Mouse (Mus musculus): ENCODE data around the gene Ooep. TPM values are rescaled to one million over a fixed set of nuclear protein-coding genes. Genes with fewer than 3 reads are reported as not detected.
"Not testable (repeated sequence)": the region's sequence is repeated elsewhere in the genome, so short reads cannot be mapped to it uniquely, and the experiment has no call there.

Ooep gene
- polyA plus RNA-seq, 1 experiment from 2014 or later, result 2.8 TPM

DNA sequence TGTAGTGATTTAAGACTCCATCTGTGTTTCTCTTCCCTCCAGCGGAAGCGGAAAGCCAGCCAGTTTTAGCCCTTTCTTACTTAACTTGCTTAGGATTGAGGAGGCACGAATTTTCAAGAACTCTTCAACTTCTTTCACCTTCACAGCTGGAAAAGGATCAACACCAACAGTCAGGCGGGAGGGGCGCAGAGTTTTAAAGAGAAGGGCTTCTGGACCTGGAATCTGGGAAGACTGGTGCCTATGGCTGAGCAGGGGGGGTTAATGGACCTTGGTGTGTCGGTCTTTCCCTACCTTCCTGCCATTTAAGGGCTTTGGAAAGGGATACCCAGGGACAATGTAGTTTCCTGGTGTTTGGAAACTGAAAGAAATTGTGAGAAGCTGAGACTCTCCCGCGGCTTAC, 979 bp downstream of the Ooep start:
- DNase-seq (ENCODE audit: low spot score), result peak; percentile 3
- Histone ChIP-seq H3K36me3 (no peaks in the 10 kb centered on the region), H3K9me3 (no peaks in the 10 kb centered on the region), H3K4me1 (replicated peaks) (peaks cover 12% of the 10 kb centered on the region), H3K4me3 (peak overlapping the region; percentile 52), H3K27ac (no peak overlapping the region), H3K27me3 (ENCODE audit: insufficient read depth, poor library complexity, severe bottlenecking) (peaks cover 24% of the 10 kb centered on the region)
- WGBS, result 25% methylated on average over 8 of the region's 8 CpGs

DNA sequence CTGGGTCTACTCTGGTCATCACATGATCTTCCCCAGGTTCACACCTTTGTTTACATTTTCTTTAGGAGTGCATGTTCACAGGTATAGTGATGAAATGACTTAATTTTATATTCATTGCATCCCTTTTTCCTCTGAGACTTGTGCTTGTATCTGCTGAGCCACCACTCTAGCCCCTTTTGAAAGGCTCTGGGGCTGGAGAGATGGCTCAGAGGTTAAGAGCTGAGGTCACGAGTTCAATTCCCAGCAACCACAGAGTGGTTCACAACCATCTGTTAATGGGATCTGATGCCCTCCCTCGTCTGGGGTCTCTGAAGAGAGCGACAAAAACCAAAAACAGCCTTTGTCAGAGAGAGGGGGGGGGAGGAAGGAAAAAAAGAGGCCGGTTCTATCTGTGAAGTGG, 3.0 kb downstream of the Ooep start:
- 74% methylated on average over 4 of the region's 4 CpGs for WGBS
- peaks cover 12% of the 10 kb centered on the region for H3K4me1 ChIP-seq (replicated peaks)
- H3K27ac ChIP-seq, result no peak overlapping the region
- H3K27me3 ChIP-seq (ENCODE audit: insufficient read depth, poor library complexity, severe bottlenecking), result peaks cover 24% of the 10 kb centered on the region
- H3K4me3 ChIP-seq, result no peak overlapping the region
- no peaks in the 10 kb centered on the region for H3K36me3 ChIP-seq
- H3K9me3 ChIP-seq, result no peaks in the 10 kb centered on the region
- DNase-seq (ENCODE audit: low spot score), result no peak

DNA sequence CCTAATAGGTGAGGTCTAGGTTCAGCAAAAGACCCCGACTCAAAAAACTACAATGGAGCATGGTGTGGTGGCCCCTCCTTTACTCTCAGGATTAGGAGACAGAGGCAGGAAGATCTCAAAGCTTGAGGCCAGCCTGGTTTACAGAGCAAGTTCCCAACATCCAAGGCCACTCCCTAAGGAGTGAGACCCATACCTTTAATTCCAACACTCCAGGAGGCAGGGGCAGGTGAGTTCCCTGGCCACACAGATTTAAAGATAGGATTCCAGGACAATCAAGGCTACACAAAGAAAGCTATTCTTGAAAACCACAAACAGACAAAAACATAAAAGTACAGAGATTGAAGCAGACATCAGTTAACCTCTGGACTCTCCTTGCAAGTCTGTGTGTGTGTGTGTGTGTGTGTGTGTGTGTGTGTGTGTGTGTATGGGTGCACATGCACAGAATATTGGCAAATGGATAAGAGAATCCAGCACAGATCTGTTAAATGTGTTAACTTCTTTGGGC, 3.6 kb downstream of the Ooep start:
- WGBS, result 86% methylated on average over 1 of the region's 1 CpGs
- no peak overlapping the region for H3K4me3 ChIP-seq
- H3K36me3 ChIP-seq, result no peaks in the 10 kb centered on the region
- DNase-seq (ENCODE audit: low spot score), result no peak
- H3K9me3 ChIP-seq, result no peaks in the 10 kb centered on the region
- peaks cover 12% of the 10 kb centered on the region for H3K4me1 ChIP-seq (replicated peaks)
- H3K27me3 ChIP-seq (ENCODE audit: insufficient read depth, poor library complexity, severe bottlenecking), result peaks cover 24% of the 10 kb centered on the region
- H3K27ac ChIP-seq, result no peak overlapping the region

DNA sequence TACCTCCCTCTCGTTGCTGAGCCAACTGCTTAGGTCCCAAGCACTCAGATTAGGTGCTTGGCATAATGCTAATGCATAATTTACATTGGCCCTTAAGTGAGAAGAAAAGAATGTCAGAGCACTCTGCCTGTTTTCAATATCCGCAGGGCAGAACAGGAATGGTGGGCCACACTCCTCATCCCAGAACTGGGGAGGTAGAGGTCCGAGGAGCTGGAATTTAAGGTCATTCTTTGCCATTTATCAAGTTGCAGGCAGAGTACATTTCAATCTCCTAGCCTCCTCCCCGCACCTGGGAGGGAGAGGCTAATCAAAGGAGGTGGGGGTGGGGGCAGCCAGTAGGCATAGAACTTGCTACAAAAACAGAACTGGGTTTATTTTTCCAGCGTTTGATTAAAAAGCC, 4.1 kb downstream of the Ooep start:
- Histone ChIP-seq H3K4me1 (replicated peaks) (peaks cover 12% of the 10 kb centered on the region), H3K27ac (no peak overlapping the region)
- 61% methylated on average over 5 of the region's 5 CpGs for WGBS

DNA sequence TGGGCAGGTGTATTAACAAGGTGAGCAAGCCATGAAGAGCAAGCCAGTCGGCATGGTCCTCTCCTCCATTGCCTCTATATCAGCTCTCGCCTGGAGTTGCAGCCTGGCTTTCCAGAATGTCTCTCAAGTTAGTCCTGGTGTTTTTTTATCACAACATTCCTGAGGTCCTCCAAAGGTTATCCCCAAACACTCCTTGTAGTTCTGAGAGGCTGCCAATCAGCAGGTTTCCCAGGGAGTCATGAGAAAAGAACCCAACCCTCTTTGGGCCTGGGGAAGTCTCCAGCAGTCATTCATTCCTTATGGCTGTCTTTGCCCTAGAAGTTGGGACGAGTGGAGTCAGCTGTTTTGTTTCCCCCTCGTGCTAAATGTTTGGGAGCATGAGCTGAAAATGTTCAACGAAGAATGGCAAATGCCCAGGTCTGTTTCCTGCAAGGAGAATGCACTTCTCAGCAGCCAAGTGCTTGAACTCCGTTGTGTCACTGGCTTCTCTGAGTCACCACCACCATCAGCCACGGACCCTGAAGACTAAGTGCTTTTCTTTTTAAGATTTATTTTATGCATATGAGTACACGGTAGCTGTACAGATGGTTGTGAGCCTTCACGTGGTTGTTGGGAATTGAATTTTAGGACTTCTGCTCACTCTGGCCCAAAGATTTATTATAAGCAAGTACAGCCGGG, 5.6 kb downstream of the Ooep start:
- Histone ChIP-seq H3K36me3 (no peaks in the 10 kb centered on the region), H3K4me3 (no peak overlapping the region), H3K4me1 (replicated peaks) (peaks cover 5% of the 10 kb centered on the region), H3K27ac (no peak overlapping the region), H3K9me3 (no peaks in the 10 kb centered on the region), H3K27me3 (ENCODE audit: insufficient read depth, poor library complexity, severe bottlenecking) (peaks cover 14% of the 10 kb centered on the region)
- no peak for DNase-seq (ENCODE audit: low spot score)
- 83% methylated on average over 10 of the region's 10 CpGs for WGBS

More for the DNA sequence above, 4.1 kb downstream of the Ooep start:
- Histone ChIP-seq H3K36me3 (no peaks in the 10 kb centered on the region), H3K27me3 (ENCODE audit: insufficient read depth, poor library complexity, severe bottlenecking) (peaks cover 20% of the 10 kb centered on the region), H3K4me3 (no peak overlapping the region), H3K9me3 (no peaks in the 10 kb centered on the region)
- no peak for DNase-seq (ENCODE audit: low spot score)

DNA sequence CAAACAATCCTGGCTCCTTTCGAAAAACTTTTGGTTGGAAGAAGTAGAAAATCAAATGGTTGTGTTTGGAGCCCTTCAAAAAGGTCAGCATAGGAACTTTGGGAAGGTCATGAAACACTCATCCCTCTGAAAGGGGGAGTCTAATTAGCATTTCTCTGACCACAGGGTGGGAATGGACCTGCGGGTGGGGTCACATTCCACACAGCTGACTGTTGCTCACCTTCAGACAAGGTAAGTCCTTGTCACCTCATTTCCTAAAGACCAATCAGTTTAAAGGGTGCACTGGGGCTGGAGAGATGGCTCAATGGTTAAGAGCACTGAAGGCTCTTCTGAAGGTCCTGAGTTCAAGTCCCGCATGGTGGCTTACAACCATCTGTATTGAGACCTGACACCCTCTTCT, 7.1 kb downstream of the Ooep start:
- 95% methylated on average over 3 of the region's 3 CpGs for WGBS

DNA sequence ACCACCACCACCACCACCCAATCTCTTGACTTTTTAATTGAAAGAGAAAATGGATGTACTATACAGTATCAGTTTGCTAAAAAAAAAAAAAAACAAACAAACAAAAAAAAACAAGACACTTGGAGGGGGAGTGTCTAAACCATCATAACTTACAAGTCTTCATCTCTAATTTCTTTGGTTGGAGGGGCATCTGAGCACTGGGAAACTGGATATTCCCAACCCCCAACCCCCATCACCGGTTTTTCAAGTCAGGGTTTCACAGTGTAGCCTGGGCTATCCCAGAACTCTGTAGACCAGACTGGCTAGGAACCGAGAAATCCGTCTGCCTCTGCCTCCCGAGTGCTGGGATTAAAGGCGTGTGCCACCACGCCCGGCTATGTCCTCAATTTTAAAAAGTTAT, 8.7 kb downstream of the Ooep start:
- H3K4me3 ChIP-seq, result no peak overlapping the region
- H3K4me1 ChIP-seq (replicated peaks), result no peaks in the 10 kb centered on the region
- no peaks in the 10 kb centered on the region for H3K27me3 ChIP-seq (ENCODE audit: insufficient read depth, poor library complexity, severe bottlenecking)
- no peaks in the 10 kb centered on the region for H3K9me3 ChIP-seq
- DNase-seq (ENCODE audit: low spot score), result no peak
- no peak overlapping the region for H3K27ac ChIP-seq
- no peaks in the 10 kb centered on the region for H3K36me3 ChIP-seq
- 92% methylated on average over 7 of the region's 7 CpGs for WGBS

More for the DNA sequence above, 7.1 kb downstream of the Ooep start:
- H3K4me3 ChIP-seq, result no peak overlapping the region
- no peaks in the 10 kb centered on the region for H3K27me3 ChIP-seq (ENCODE audit: insufficient read depth, poor library complexity, severe bottlenecking)
- H3K4me1 ChIP-seq (replicated peaks), result no peaks in the 10 kb centered on the region
- H3K27ac ChIP-seq, result no peak overlapping the region
- no peaks in the 10 kb centered on the region for H3K36me3 ChIP-seq
- no peak for DNase-seq (ENCODE audit: low spot score)
- H3K9me3 ChIP-seq, result no peaks in the 10 kb centered on the region

DNA sequence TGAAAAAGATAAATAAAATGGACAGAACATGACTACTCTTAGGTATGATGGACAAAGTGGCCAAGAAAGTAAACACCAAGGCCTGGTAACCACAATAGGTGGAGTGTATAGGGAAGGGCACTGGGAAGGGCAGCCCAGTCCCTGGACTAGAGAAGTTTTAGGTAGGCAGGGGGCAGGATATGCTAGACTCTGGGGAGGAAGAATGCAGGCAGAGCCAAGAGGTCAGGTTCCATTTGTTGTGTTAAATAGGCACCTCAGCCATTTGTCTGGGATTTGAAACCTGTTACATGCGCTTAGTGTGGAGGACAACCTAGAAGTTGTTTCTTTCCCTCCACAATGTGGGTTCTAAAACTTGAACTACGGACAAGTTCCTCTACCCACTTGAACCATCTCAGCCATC, 9.2 kb downstream of the Ooep start:
- H3K4me1 ChIP-seq (replicated peaks), result no peaks in the 10 kb centered on the region
- 89% methylated on average over 2 of the region's 2 CpGs for WGBS
- DNase-seq (ENCODE audit: low spot score), result no peak
- no peak overlapping the region for H3K4me3 ChIP-seq
- no peaks in the 10 kb centered on the region for H3K27me3 ChIP-seq (ENCODE audit: insufficient read depth, poor library complexity, severe bottlenecking)
- H3K27ac ChIP-seq, result no peak overlapping the region
- no peaks in the 10 kb centered on the region for H3K36me3 ChIP-seq
- H3K9me3 ChIP-seq, result no peaks in the 10 kb centered on the region

DNA sequence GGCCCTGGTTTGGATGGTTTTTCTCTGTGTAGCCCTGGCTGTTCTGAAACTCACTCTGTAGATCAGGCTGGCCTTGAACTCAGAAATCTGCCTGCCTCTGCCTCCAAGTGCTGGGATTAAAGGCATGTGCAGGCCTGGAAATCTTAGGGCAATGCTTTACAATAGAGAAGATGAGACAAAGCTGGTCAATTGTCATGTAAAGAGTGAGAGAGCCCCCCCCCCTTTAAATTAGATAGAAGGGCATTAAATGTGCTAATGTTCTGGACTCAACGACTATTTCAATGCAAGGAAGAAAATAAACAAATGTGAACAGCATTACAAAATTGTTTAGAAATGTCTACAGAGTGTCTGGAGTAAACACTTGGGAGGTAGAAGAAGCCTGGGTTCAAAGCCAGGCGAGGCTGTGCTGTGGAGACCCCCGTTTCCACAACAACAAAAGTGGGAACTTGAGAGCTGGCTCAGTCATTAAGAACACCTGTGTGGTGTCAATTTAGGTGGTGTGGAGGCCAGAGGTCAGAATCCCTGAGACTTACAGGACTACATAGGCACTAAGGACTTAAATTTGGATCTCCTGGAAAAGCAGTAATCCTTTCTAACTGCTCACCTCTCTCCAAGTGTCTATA, 9.7 kb downstream of the Ooep start:
- H3K9me3 ChIP-seq, result no peaks in the 10 kb centered on the region
- no peak overlapping the region for H3K4me3 ChIP-seq
- H3K4me1 ChIP-seq (replicated peaks), result no peaks in the 10 kb centered on the region
- DNase-seq (ENCODE audit: low spot score), result no peak
- 78% methylated on average over 3 of the region's 3 CpGs for WGBS
- H3K27me3 ChIP-seq (ENCODE audit: insufficient read depth, poor library complexity, severe bottlenecking), result no peaks in the 10 kb centered on the region
- no peaks in the 10 kb centered on the region for H3K36me3 ChIP-seq
- no peak overlapping the region for H3K27ac ChIP-seq

DNA sequence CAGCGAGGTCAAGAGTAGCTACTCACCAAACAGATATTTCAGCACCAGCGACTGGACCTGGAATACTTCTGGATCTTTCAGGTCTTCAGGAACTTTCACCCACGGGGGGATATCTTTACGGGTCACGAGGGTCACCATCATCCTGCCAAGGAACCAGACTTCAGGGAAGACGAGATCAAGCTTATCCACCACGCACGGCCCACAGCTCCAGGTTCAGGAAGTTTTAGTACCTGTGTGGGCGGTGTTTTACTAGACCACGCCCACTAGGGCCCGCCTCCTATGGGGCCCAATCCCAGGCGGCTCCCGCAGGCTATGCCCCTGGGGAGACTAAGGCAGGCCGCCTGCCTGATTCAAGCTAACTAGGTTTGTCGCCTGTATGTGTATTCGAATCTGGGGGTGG, 10.6 kb downstream of the Ooep start, which contains the start of gene Dppa5a:
TSS of gene Dppa5a (minus strand) at position 219 of the 400 bp plus-strand sequence.
- H3K36me3 ChIP-seq; H3K4me1 ChIP-seq (replicated peaks); H3K4me3 ChIP-seq; H3K27ac ChIP-seq; H3K9me3 ChIP-seq; H3K27me3 ChIP-seq (ENCODE audit: insufficient read depth, poor library complexity, severe bottlenecking); DNase-seq (ENCODE audit: low spot score): not testable (repeated sequence)
- WGBS, result 90% methylated on average over 16 of the region's 16 CpGs

DNA sequence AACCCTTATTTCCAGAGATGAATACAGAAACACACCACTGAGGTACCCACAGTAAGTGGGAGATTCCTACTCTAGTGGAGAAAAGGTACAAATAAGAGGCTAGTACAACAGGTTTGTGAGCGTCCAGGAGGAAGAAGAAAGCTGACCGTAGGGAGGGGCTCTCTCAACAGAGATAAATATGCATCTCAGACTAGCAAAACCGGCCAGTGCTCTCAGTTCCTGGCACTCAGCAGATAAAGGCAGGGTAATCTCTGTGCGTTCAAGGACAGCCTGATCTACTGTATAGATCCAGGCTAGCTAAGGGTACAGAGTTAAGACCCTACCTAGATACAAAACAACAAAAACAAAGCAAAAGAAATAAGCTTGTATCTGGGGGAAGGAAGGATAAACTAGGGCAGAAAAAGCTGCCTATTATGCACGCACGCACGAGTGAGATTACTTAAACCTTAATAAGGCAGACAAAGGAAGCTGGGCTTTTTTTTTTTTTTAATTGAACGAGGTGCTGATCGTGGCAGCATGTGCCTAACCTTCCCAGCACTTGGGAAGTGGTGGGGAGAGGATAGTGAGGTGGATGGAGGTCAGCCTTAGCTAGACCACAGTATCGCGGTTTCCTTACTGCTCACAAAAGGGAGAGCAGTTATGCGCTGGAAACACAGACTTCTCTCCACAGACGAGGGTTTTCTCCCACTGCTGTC, 12.5 kb downstream of the Ooep start:
- 78% methylated on average over 13 of the region's 13 CpGs for WGBS
- Histone ChIP-seq H3K27me3 (ENCODE audit: insufficient read depth, poor library complexity, severe bottlenecking) (no peaks in the 10 kb centered on the region), H3K9me3 (no peaks in the 10 kb centered on the region), H3K4me1 (replicated peaks) (no peaks in the 10 kb centered on the region), H3K4me3 (no peak overlapping the region), H3K27ac (no peak overlapping the region), H3K36me3 (no peaks in the 10 kb centered on the region)
- no peak for DNase-seq (ENCODE audit: low spot score)

DNA sequence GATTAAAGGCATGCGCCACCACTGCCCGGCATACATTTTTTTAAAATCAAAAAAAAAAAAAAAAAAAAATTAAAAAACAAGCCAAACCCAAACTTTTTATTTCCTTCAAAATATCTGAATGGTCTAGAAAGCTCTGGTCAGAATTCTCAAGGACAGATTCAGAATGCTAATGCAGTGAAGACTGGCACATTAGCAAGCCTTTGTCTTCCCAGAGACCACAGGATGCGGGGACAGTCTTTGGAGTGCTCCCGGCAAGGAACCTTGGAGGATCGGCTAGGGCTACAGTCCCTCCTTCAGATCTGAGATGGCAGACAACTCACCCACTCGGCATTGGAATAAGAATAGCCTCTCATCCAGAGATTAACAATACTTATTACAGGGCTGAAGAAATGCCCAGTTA, 13.8 kb downstream of the Ooep start:
- H3K36me3 ChIP-seq, result no peaks in the 10 kb centered on the region
- H3K4me1 ChIP-seq (replicated peaks), result no peaks in the 10 kb centered on the region
- no peaks in the 10 kb centered on the region for H3K27me3 ChIP-seq (ENCODE audit: insufficient read depth, poor library complexity, severe bottlenecking)
- DNase-seq (ENCODE audit: low spot score), result no peak
- 88% methylated on average over 6 of the region's 6 CpGs for WGBS
- no peaks in the 10 kb centered on the region for H3K9me3 ChIP-seq
- no peak overlapping the region for H3K27ac ChIP-seq
- H3K4me3 ChIP-seq, result no peak overlapping the region

DNA sequence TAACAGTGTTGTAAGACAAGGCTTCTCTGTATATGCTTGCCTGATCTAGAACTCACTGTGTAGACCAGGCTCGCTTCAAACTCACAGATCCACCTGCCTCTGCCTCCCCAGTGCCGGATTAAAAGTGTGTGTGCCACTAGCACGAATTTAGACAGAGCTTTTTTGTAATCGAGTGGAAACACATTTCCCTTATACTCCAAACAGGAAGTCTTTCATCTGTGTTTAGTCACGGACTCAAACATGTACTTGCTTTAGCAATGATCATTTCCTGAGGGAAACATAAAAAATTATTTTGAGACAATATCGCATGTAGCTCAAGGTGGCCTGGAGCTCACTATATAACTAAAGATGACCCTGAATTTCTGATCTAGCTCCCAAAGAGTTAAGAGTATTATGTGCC, 15.2 kb downstream of the Ooep start:
- Histone ChIP-seq H3K4me1 (replicated peaks) (no peaks in the 10 kb centered on the region), H3K27me3 (ENCODE audit: insufficient read depth, poor library complexity, severe bottlenecking) (no peaks in the 10 kb centered on the region), H3K27ac (no peak overlapping the region), H3K36me3 (no peaks in the 10 kb centered on the region), H3K4me3 (no peak overlapping the region), H3K9me3 (no peaks in the 10 kb centered on the region)
- DNase-seq (ENCODE audit: low spot score), result no peak
- WGBS, result 82% methylated on average over 6 of the region's 6 CpGs

Measured in hindbrain, embryonic 10.5 days (tissue).